Mouse (Mus musculus): ENCODE data around the gene Def6.

GRCm38 (mm10) chr17:28255651-28256050 is 48.1 kb downstream of the Def6 start:
- TF ChIP-seq CTCF (IDR thresholded peaks at IDR 0.05) (no peak), POLR2A (IDR thresholded peaks at IDR 0.05; ENCODE audit: insufficient read depth, low read depth, low read length) (no peak), EP300 (IDR thresholded peaks at IDR 0.05; ENCODE audit: insufficient read depth, low read depth, low read length) (no peak)
